Mouse (Mus musculus) spleen, postnatal 36 days (tissue): ENCODE measurements around the gene Nsl1.
"Not testable (repeated sequence)": the region's sequence is repeated elsewhere in the genome, so short reads cannot be mapped to it uniquely, and the experiment has no call there.

Source experiments
- DNase-seq, 2 experiments: peaks; one replicate each; pipeline ENCODE4 v3.0.0; 2022; ENCODE audit warnings: low spot score in 2 of 2, mixed read lengths in 1 of 2

Nsl1 gene

DNA sequence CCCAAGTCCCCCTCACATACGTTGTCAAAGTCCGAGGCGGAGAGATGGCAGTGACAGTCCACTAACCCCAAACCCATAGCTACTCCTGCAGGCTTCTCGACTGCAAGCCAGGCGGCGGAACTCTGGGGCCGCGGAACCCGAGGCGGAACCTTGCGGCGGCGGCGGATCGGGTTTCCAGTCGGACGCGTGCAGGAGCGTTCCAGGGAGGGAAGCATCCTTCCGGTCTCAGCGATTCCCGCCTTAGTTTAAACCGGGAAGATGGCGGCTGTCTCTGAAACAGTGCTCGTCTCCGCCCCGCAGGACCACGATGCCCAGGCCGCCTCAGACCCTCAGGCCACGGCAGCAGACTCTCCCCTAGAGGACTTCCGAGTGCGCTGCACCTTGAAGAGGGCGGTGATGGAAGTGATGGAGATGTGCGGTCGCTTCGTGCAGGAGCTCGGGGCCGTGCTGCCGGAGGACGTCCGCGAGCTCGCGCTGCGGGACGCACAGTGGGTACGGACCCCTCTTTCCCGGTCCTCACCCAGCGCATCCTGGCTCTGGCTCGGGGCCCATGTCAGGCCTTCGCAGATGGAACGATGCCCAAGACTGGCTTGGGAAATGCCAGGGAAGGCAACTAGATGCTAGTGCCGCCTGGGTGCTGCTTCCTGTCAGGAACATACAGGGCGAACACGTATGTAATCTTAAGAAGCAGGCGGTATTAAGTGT is at the start of gene Nsl1, which contains the start of gene Tatdn3:
TSS of gene Nsl1 (plus strand) at position 232 of the 705 bp plus-strand sequence.
TSS of gene Tatdn3 (minus strand) at position 152 of the 705 bp plus-strand sequence.
- peak; percentile 82 to 84 for DNase-seq

- DNase-seq = no peak
Measured at GRCm38 (mm10) chr1:191014271-191014670, 48.5 kb upstream of the Nsl1 start.

GRCm38 (mm10) chr1:191019803-191020202 is 43.0 kb upstream of the Nsl1 start:
- no peak for DNase-seq

DNA sequence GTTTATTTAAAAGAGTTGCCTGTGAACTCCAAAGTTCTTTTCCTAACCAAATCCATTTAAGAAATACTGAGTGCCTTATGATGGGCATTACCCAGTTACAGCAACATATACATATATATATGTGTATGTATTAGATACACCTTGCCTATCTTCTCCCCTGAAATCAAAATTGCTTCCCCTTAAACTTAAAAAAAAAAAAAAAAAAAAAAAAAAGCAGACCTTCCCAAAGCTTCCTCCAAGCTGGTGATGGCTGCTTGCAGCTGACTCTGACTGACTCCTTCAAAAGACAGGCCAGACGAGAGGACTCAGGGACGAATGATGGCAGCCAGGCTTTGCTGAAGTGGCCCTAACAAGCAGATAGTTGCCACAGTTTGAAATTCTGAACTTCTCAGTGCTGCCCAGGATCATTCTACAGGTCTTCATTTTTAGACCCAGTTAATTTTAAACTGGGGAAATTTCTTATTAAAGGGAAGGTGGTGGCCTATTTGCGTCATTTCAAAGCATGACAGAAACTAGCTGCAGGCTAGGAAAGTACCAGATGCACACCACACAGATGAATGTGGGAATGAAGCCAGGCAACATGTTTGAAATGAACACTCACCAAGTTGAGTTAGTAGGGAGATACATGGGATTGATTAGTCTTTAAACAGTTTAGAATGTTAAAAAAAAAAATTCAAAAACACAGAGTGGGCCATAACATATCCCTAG is 42.4 kb upstream of the Nsl1 start:
- no peak for DNase-seq

DNA sequence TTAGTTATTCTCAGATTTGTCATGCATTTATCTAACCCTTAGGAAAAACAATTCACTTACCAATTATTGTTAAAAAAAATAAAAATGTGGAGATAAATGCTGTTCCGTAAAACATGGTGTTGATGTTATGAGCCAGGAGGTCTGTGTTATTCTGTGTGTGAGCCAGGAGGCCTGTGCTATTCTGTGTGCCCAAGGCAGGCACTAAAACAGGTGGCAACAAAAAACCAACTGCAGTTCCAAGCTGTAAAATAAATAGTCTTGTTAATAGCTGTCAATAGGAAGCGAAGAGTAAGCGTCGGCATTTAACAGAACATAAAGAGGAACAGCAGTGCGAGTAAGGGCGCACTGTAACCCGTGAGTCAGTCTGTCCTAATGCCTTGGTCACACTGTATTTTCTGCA is 41.8 kb upstream of the Nsl1 start:
- DNase-seq = no peak

- no peak for DNase-seq
Measured at GRCm38 (mm10) chr1:191023140-191023539, 39.7 kb upstream of the Nsl1 start.

DNA sequence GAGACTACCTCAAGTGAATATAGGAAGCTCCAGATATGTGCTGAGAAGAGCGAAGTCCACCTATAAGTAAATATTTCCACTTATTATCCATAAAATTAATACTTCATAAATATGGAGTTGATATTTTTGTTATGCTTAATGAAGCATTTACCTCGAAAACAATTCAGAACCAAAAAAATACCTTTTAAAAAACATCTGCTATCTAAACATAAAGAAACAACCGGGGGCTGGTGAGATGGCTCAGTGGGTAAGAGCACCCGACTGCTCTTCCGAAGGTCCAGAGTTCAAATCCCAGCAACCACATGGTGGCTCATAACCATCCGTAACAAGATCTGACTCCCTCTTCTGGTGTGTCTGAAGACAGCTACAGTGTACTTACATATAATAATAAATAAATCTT is 39.0 kb upstream of the Nsl1 start:
- DNase-seq = not testable (repeated sequence)

- DNase-seq = peak in 1 of 2 experiments; percentile 6
Measured at GRCm38 (mm10) chr1:191025016-191026012, 37.5 kb upstream of the Nsl1 start.

DNA sequence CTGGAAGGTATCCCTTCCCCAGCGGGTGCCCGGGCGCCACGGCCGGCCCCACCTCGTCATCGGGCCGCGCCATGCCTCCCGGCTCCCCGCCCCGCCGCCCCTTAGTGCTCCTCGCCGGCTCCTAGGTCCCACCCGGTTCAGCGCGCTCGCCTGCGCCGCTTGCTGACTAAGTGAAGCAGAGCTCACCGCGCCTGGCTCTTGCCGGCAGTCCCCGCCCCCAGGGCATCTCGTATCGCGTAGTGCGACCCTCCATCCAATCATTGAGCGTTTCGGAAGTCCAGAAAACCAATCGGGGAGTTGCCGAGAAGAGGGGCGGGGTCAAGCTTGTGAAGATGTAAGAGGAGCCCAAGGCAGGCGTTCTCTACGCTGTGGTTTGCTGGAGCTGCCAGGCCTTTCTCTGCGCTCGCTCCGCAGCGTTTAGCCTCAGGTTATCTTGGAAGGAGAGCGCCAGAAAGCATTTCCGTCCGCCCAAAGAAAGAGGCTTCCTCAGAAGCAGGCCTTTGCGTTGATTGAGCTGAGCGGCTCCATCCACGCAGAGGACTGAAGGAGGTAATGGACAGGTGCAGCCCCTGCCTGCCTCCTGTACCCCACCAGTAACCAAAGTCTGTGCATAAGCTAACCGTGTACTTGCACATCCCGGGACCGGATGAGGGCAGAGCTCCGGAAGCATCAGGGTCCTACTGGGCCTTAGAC is 36.6 kb upstream of the Nsl1 start, which contains the start of gene Flvcr1:
TSS of gene Flvcr1 (minus strand) at position 138 of the 693 bp plus-strand sequence.
- peak; percentile 99 for DNase-seq

DNA sequence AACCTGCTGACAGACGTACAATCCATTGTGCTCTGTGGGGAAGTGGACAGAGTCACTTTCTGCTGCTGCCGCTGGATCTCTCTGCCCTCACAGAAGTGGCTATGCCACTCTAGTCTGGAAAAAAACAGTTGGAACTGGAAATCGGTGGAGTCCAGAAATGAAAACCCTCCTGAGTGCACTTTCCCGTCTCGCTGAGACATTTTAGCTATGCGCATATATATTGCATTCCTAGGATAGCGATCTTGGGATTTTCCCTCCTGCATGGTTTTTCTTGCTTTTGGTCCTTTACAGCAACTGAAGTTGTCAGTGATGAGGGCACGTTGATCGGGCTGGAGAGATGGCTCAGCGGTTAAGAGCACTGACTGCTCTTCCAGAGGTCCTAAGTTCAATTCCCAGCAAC is 32.6 kb upstream of the Nsl1 start:
- no peak for DNase-seq

GRCm38 (mm10) chr1:191030922-191031425 is 31.8 kb upstream of the Nsl1 start:
- not testable (repeated sequence) for DNase-seq

DNA sequence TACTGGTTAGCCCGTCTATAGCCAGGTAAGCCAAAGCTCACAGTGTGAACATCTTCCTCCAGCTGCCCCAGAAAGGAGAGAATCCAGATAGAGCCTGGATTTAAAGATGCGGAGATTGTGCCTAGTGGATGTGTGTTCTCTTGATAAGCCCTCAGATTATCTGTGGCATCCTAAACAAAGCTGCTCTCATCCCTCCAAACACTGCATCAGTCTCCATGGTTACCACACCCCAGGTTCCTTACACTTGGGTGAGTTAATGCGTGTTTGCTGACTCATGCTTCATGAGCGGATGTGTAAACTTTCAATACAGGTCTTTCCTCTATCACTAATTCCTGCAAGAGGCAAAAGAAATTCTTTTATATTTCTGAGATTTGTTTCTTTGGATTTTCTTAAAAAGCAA is 27.2 kb upstream of the Nsl1 start:
- DNase-seq = no peak

GRCm38 (mm10) chr1:191036554-191037334 is 26.1 kb upstream of the Nsl1 start, which contains the start of gene Spata45:
TSS of gene Spata45 (plus strand) at chr1:191036639.
- no peak for DNase-seq

- no peak for DNase-seq
Measured at GRCm38 (mm10) chr1:191037999-191038398, 24.8 kb upstream of the Nsl1 start.

- no peak for DNase-seq
Measured at GRCm38 (mm10) chr1:191041352-191041751, 21.5 kb upstream of the Nsl1 start.

DNA sequence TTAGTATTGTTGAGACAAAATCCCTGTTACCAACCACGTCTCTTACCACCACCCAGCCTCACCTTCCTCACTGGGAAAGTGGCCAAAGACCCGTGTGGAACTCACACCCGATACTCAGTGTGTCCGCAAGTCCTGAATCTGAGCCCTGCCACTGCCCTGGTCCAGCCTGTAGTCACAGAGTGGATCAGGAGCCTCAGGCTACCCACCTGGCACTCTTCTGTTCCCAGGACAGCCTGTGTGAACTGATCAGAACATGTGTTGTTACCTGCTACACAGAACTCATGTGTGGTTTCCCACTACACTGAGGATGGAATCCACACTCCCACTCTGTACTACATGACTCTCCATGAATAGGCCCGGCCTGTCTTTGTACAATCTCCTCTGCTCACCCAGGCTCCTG is 20.7 kb upstream of the Nsl1 start:
- DNase-seq = no peak

GRCm38 (mm10) chr1:191042688-191043087 is 20.1 kb upstream of the Nsl1 start:
- DNase-seq = no peak

- no peak for DNase-seq
Measured at GRCm38 (mm10) chr1:191045264-191045663, 17.5 kb upstream of the Nsl1 start.

GRCm38 (mm10) chr1:191046231-191046824 is 16.5 kb upstream of the Nsl1 start:
- no peak for DNase-seq

GRCm38 (mm10) chr1:191053555-191053954 is 9.3 kb upstream of the Nsl1 start:
- no peak for DNase-seq
